Mouse (Mus musculus) natural killer cell, adult 2 months (primary cell): Measurements from ENCODE around the gene Il6st.

Experiments used
- DNase-seq, 2 experiments: peaks; one replicate each; pipeline ENCODE4 v3.0.0; 2022; ENCODE audit warnings: low spot score in 2 of 2

The Il6st gene

GRCm38 (mm10) chr13:112523346-112523970 is 59.6 kb downstream of the Il6st start:
- DNase-seq = no peak

GRCm38 (mm10) chr13:112527186-112527585 is 63.3 kb downstream of the Il6st start:
- no peak for DNase-seq

- DNase-seq = peak in 1 of 2 experiments; percentile 46
Observed at GRCm38 (mm10) chr13:112529893-112530292, 66.0 kb downstream of the Il6st start.

- DNase-seq = no peak
Observed at GRCm38 (mm10) chr13:112532235-112532634, 68.4 kb downstream of the Il6st start.

- DNase-seq = no peak
Observed at GRCm38 (mm10) chr13:112533556-112533955, 69.7 kb downstream of the Il6st start.

GRCm38 (mm10) chr13:112536611-112537010 is 72.7 kb downstream of the Il6st start:
- no peak for DNase-seq

- no peak for DNase-seq
Observed at GRCm38 (mm10) chr13:112537065-112537464, 73.2 kb downstream of the Il6st start.

- DNase-seq = no peak
Observed at GRCm38 (mm10) chr13:112540616-112541015, 76.7 kb downstream of the Il6st start.

- no peak for DNase-seq
Observed at GRCm38 (mm10) chr13:112541223-112541975, 77.5 kb downstream of the Il6st start.

- DNase-seq = no peak
Observed at GRCm38 (mm10) chr13:112551641-112552548, 88.0 kb downstream of the Il6st start.

- no peak for DNase-seq
Observed at GRCm38 (mm10) chr13:112553304-112553703, 89.4 kb downstream of the Il6st start.

- no peak for DNase-seq
Observed at GRCm38 (mm10) chr13:112556501-112556900, 92.6 kb downstream of the Il6st start.
